Mouse (Mus musculus) MEL (cell line): ENCODE data around the gene Nr0b2.

Source experiments
- CHD1 ChIP-seq: IDR thresholded peaks from 2 replicates; pipeline ENCODE4 v1.6.1; 2012; ENCODE audit warnings: low read depth, mild to moderate bottlenecking, inconsistent platforms, low read length, improper control_type of control experiment
- CTCF ChIP-seq, 3 experiments: IDR thresholded peaks in 2 of 3; conservative IDR thresholded peaks in 1 of 3; 2 replicates each; pipeline ENCODE4 v1.5.1; 2011 to 2012; ENCODE audit warnings: low read length in 3 of 3, low read depth in 2 of 3, mild to moderate bottlenecking in 2 of 3, improper control_type of control experiment in 1 of 3, inconsistent platforms in 1 of 3, mixed read lengths in 1 of 3, moderate library complexity in 1 of 3; ENCODE audit not compliant: control insufficient read depth in 1 of 3, insufficient read depth in 1 of 3, poor library complexity in 1 of 3, severe bottlenecking in 1 of 3
- NRF1 ChIP-seq: IDR thresholded peaks from 2 replicates; pipeline ENCODE4 v1.6.1; 2014; ENCODE audit warnings: low read depth, mild to moderate bottlenecking, inconsistent platforms, low read length, improper control_type of control experiment, moderate library complexity; ENCODE audit not compliant: poor library complexity, insufficient read depth, severe bottlenecking
- POLR2A ChIP-seq, 2 experiments: IDR thresholded peaks; 2 replicates each; pipeline ENCODE4 v1.6.1; 2011 to 2012; ENCODE audit warnings: low read length in 2 of 2, mild to moderate bottlenecking in 2 of 2, control low read depth in 1 of 2, improper control_type of control experiment in 1 of 2, low read depth in 1 of 2, moderate library complexity in 1 of 2; ENCODE audit not compliant: control insufficient read depth in 1 of 2, insufficient read depth in 1 of 2, poor library complexity in 1 of 2
- USF2 ChIP-seq, 2 experiments: IDR thresholded peaks; 2 replicates each; pipeline ENCODE4 v1.6.1; 2011 to 2012; ENCODE audit warnings: improper control_type of control experiment in 2 of 2, low read length in 2 of 2, borderline replicate concordance in 1 of 2, inconsistent platforms in 1 of 2, low read depth in 1 of 2, mild to moderate bottlenecking in 1 of 2; ENCODE audit not compliant: insufficient read depth in 1 of 2
- ZC3H11A ChIP-seq: IDR thresholded peaks from 2 replicates; pipeline ENCODE4 v1.6.1; 2012; ENCODE audit warnings: low read depth, mild to moderate bottlenecking, inconsistent platforms, low read length, improper control_type of control experiment

GRCm38 (mm10) chr4:133506573-133506972, 46.6 kb upstream of the Nr0b2 start:
- TF ChIP-seq POLR2A (IDR thresholded peaks at IDR 0.05; ENCODE audit: control insufficient read depth in 1 of 2, insufficient read depth in 1 of 2, low read depth in 1 of 2, low read length in 2 of 2, poor library complexity in 1 of 2) (no peak), CTCF (IDR thresholded peaks at IDR 0.05 in 2 of 3, conservative IDR thresholded peaks at IDR 0.05 in 1 of 3; ENCODE audit: control insufficient read depth in 1 of 3, insufficient read depth in 1 of 3, low read depth in 2 of 3, low read length in 3 of 3, poor library complexity in 1 of 3, severe bottlenecking in 1 of 3) (peak in 1 of 3 experiments; percentile 10; a peak in 3 of 6 replicates), ZC3H11A (no peak), CHD1 (no peak), USF2 (IDR thresholded peaks at IDR 0.05; ENCODE audit: borderline replicate concordance in 1 of 2, insufficient read depth in 1 of 2, low read depth in 1 of 2, low read length in 2 of 2) (no peak), NRF1 (no peak)
